Mouse (Mus musculus) MEL (cell line): Measurements from ENCODE around the gene Iba57.

Experiments used
- CTCF ChIP-seq, 3 experiments: IDR thresholded peaks in 2 of 3; conservative IDR thresholded peaks in 1 of 3; 2 replicates each; pipeline ENCODE4 v1.5.1; 2011 to 2012; ENCODE audit warnings: low read length in 3 of 3, low read depth in 2 of 3, mild to moderate bottlenecking in 2 of 3, improper control_type of control experiment in 1 of 3, inconsistent platforms in 1 of 3, mixed read lengths in 1 of 3, moderate library complexity in 1 of 3; ENCODE audit not compliant: control insufficient read depth in 1 of 3, insufficient read depth in 1 of 3, poor library complexity in 1 of 3, severe bottlenecking in 1 of 3
- EP300 ChIP-seq, 2 experiments: IDR thresholded peaks; 2 replicates each; pipeline ENCODE4 v1.6.1; 2011; ENCODE audit warnings: improper control_type of control experiment in 2 of 2, low read length in 2 of 2, low read depth in 1 of 2, mild to moderate bottlenecking in 1 of 2
- POLR2A ChIP-seq, 2 experiments: IDR thresholded peaks; 2 replicates each; pipeline ENCODE4 v1.6.1; 2011 to 2012; ENCODE audit warnings: low read length in 2 of 2, mild to moderate bottlenecking in 2 of 2, control low read depth in 1 of 2, improper control_type of control experiment in 1 of 2, low read depth in 1 of 2, moderate library complexity in 1 of 2; ENCODE audit not compliant: control insufficient read depth in 1 of 2, insufficient read depth in 1 of 2, poor library complexity in 1 of 2
- RCOR1 ChIP-seq: IDR thresholded peaks from 2 replicates; pipeline ENCODE4 v1.6.1; 2012; ENCODE audit warnings: low read depth, mild to moderate bottlenecking, inconsistent platforms, low read length, improper control_type of control experiment

GRCm38 (mm10) chr11:59176921-59177320 lies 13.4 kb upstream of the Iba57 start:
- no peak for TF ChIP-seq EP300 (IDR thresholded peaks at IDR 0.05; ENCODE audit: low read depth in 1 of 2, low read length in 2 of 2)
- TF ChIP-seq CTCF (IDR thresholded peaks at IDR 0.05 in 2 of 3, conservative IDR thresholded peaks at IDR 0.05 in 1 of 3; ENCODE audit: control insufficient read depth in 1 of 3, insufficient read depth in 1 of 3, low read depth in 2 of 3, low read length in 3 of 3, poor library complexity in 1 of 3, severe bottlenecking in 1 of 3), result no peak
- no peak for TF ChIP-seq POLR2A (IDR thresholded peaks at IDR 0.05; ENCODE audit: control insufficient read depth in 1 of 2, insufficient read depth in 1 of 2, low read depth in 1 of 2, low read length in 2 of 2, poor library complexity in 1 of 2)
- no peak for TF ChIP-seq RCOR1
